Comparison of ENCODE assay signal across 31 mouse cellular contexts in the genomic region with DNA sequence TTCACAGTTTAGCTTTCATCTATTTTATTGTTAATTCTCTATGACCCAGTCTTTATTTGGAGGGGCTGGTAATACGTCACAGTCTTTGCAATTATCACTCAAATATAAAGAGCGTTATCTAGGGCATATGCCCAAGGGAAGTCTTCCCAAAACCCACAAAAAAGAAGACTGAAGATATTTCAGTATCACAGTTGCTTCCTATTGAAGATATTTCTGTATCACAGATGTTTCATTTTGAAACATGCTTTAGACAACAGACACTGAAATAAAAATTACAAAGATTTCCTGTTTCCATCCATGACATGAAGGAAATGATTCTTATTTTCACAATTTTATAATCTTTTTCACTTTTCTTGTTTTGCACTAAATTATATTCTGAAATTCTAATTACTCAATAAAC.
"Had no signal": no experiment of that assay in that cellular context is flagged by ENCODE, and none has a peak within 500 bp of the region (broad histone marks: within the 10 kb centered on the region; RNA-seq: fewer than 3 reads in every experiment).

No protein-coding gene starts in this region.

- H3K9me3 ChIP-seq: heart, embryonic 12.5 days; heart, embryonic 13.5 days; heart, embryonic 15.5 days; hindbrain, embryonic 10.5 days; hindbrain, embryonic 12.5 days; hindbrain, embryonic 13.5 days; hindbrain, embryonic 15.5 days; intestine, embryonic 15.5 days; kidney, embryonic 15.5 days had no signal

- H3K4me2 ChIP-seq: heart, embryonic 11.5 days; heart, embryonic 12.5 days; heart, embryonic 13.5 days; heart, embryonic 15.5 days; hindbrain, embryonic 12.5 days; hindbrain, embryonic 13.5 days; hindbrain, embryonic 14.5 days; hindbrain, embryonic 15.5 days; intestine, embryonic 15.5 days; kidney, embryonic 15.5 days had no signal

- H3K27ac ChIP-seq: heart, embryonic 13.5 days; heart, embryonic 15.5 days; hindbrain, embryonic 10.5 days; hindbrain, embryonic 12.5 days; hindbrain, embryonic 13.5 days; hindbrain, embryonic 14.5 days; hindbrain, embryonic 15.5 days; hindbrain, postnatal 0 days; intestine, embryonic 15.5 days; kidney, embryonic 15.5 days; kidney, postnatal 0 days; layer of hippocampus, adult 2 months; left cerebral cortex, adult 2 months had no signal

- H3K4me1 ChIP-seq: heart, embryonic 12.5 days; heart, embryonic 13.5 days; heart, embryonic 15.5 days; hindbrain, embryonic 10.5 days; hindbrain, embryonic 12.5 days; hindbrain, embryonic 13.5 days; hindbrain, embryonic 15.5 days; intestine, embryonic 15.5 days; kidney, embryonic 15.5 days had no signal

- DNase-seq: heart, postnatal 10 days; heart, postnatal 14 days; heart, postnatal 36 days; heart, postnatal 4 days; kidney, adult 11 months; kidney, adult 18-20 months; kidney, adult 2 months; kidney, adult 8-10 months; kidney, adult 9 months; kidney, postnatal 10 days; kidney, postnatal 14 days; kidney, postnatal 25 days; kidney, postnatal 36 days; kidney, postnatal 4 days; layer of hippocampus, adult 9-11 months; layer of hippocampus, postnatal 36 days had no signal

- H3K4me3 ChIP-seq: heart, embryonic 12.5 days; heart, embryonic 13.5 days; heart, embryonic 15.5 days; hindbrain, embryonic 10.5 days; hindbrain, embryonic 12.5 days; hindbrain, embryonic 13.5 days; hindbrain, embryonic 15.5 days; intestine, embryonic 15.5 days; kidney, embryonic 15.5 days; layer of hippocampus, adult 2 months; left cerebral cortex, adult 2 months had no signal

- H3K27me3 ChIP-seq: heart, embryonic 12.5 days; heart, embryonic 13.5 days; heart, embryonic 15.5 days; hindbrain, embryonic 12.5 days; hindbrain, embryonic 13.5 days; hindbrain, embryonic 15.5 days; intestine, embryonic 15.5 days; kidney, embryonic 15.5 days had no signal

- H3K9ac ChIP-seq: heart, embryonic 12.5 days; heart, embryonic 13.5 days; heart, embryonic 15.5 days; hindbrain, embryonic 12.5 days; hindbrain, embryonic 13.5 days; hindbrain, embryonic 14.5 days; hindbrain, embryonic 15.5 days; intestine, embryonic 15.5 days; kidney, embryonic 15.5 days had no signal

- H3K36me3 ChIP-seq: heart, embryonic 12.5 days; heart, embryonic 13.5 days; heart, embryonic 15.5 days; hindbrain, embryonic 10.5 days; hindbrain, embryonic 12.5 days; hindbrain, embryonic 13.5 days; hindbrain, embryonic 15.5 days; intestine, embryonic 15.5 days; kidney, embryonic 15.5 days had no signal
